Mouse (Mus musculus) bone marrow macrophage, adult 2 months (primary cell): Measurements from ENCODE around the gene Gnat1. TPM values are rescaled to one million over a fixed set of nuclear protein-coding genes. Genes with fewer than 3 reads are reported as not detected.

ENCODE experiments used
- H3K27ac ChIP-seq: 2 replicates; pipeline ENCODE4 v1.5.1; 2012; ENCODE audit warnings: low read depth, low read length; ENCODE audit not compliant: insufficient read depth
- H3K4me1 ChIP-seq: 2 replicates; pipeline ENCODE4 v1.6.1; 2012; ENCODE audit warnings: low read length; ENCODE audit not compliant: control insufficient read depth, insufficient read depth
- H3K4me3 ChIP-seq: 2 replicates; pipeline ENCODE4 v1.5.1; 2012; ENCODE audit warnings: mild to moderate bottlenecking, low read length, moderate library complexity; ENCODE audit not compliant: insufficient read depth
- CTCF ChIP-seq: IDR thresholded peaks from 2 replicates; pipeline ENCODE4 v1.5.1; 2012; ENCODE audit warnings: low read depth, mild to moderate bottlenecking, low read length, moderate library complexity
- POLR2A ChIP-seq: IDR thresholded peaks from 2 replicates; pipeline ENCODE4 v1.6.1; 2012; ENCODE audit warnings: mild to moderate bottlenecking, low read depth, low read length, borderline replicate concordance
- polyA plus RNA-seq: library from polyadenylated mRNA; stranded (reverse); fragments of >200 nt; gene quantifications from 2 replicates; pipeline ENCODE4 v1.2.4, GENCODE M21; 2012; ENCODE audit not compliant: missing spikeins, insufficient read depth, insufficient read length

The Gnat1 gene
- polyA plus RNA-seq, 1 experiment: not detected

- H3K4me1 ChIP-seq: no peaks in the 10 kb centered on the region
- H3K4me3 ChIP-seq: no peak overlapping the region
- H3K27ac ChIP-seq: no peak overlapping the region
- no peak for TF ChIP-seq POLR2A
- no peak for TF ChIP-seq CTCF
Measured at GRCm38 (mm10) chr9:107650708-107651481, 28.6 kb downstream of the Gnat1 start.

DNA sequence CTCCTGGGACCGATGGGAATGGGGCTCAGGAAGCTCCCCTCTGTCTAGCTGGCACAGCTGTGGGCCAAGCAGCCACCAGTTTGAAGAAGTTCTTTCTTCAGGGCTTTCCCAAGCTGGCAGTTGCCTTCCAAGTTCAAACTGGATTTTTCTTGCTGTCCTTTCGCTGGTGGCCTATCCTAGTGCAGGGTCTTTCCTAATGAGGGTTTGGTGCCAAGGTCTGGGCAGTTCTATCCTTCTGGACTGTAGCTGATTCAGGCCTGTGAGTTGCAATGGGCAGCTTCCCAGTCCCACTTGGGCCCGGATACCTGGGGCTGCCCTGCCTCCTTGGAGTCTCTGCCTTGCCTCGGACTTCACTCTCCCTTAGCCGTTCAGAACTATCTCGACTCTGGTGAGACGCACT lies 29.3 kb downstream of the Gnat1 start:
- H3K4me1 ChIP-seq: peaks cover 2% of the 10 kb centered on the region; the same call in 1 of the 2 replicates
- no peak overlapping the region for H3K27ac ChIP-seq
- TF ChIP-seq POLR2A: no peak
- no peak for TF ChIP-seq CTCF
- no peak overlapping the region for H3K4me3 ChIP-seq

DNA sequence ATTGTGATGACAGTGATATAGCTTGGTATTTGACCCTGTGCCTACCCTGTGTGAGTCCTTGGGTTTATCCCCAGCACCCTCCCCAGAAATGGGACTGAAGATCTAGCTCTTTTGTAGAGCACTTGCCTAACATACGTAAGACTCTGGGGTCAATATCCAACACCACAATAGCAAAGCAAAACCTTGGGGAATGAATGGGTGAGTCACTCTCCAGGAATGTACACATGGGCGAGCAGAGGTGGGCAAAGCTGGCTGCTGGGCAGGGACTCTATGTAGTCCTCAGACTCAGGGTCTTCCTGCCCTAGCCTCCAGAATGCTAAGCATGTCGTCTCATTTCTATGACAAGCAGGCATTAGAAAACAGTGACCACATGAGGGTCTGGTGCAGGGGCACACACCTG lies 30.7 kb downstream of the Gnat1 start:
- Histone ChIP-seq H3K4me3 (no peak overlapping the region), H3K4me1 (peaks cover 7% of the 10 kb centered on the region), H3K27ac (no peak overlapping the region)
- TF ChIP-seq CTCF (no peak), POLR2A (no peak)

- H3K4me1 ChIP-seq: peaks cover 11% of the 10 kb centered on the region
- no peak overlapping the region for H3K4me3 ChIP-seq
- TF ChIP-seq POLR2A: no peak
- TF ChIP-seq CTCF: no peak
- H3K27ac ChIP-seq: no peak overlapping the region
Measured at GRCm38 (mm10) chr9:107646975-107647374, 32.5 kb downstream of the Gnat1 start.

- Histone ChIP-seq H3K27ac (no peak overlapping the region), H3K4me3 (no peak overlapping the region), H3K4me1 (peaks cover 23% of the 10 kb centered on the region)
- TF ChIP-seq CTCF (peak; percentile 93), POLR2A (no peak)
Measured at GRCm38 (mm10) chr9:107645577-107645976, 33.9 kb downstream of the Gnat1 start.

DNA sequence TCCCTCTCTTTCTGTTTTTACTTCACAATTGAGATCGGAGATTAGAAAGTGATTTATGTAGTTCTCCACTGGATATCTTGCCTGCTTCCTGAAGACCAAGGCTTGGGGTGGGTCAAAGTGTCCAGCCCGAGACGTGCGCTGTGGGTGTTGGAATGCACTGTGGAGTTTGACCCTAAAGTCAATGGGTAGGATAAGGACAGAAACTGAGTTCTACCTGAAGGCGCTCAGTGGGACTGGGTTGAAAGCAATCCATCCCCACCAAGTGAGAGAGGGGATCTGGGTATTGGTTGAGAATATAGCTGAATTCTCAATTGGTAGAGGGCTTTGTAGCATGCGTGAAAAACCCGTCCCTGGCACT lies 34.4 kb downstream of the Gnat1 start:
- no peak for TF ChIP-seq POLR2A
- TF ChIP-seq CTCF: no peak
- peaks cover 23% of the 10 kb centered on the region for H3K4me1 ChIP-seq
- no peak overlapping the region for H3K4me3 ChIP-seq
- H3K27ac ChIP-seq: no peak overlapping the region

GRCm38 (mm10) chr9:107644495-107645152 lies 34.9 kb downstream of the Gnat1 start:
- H3K4me1 ChIP-seq: peaks cover 25% of the 10 kb centered on the region
- TF ChIP-seq CTCF (peak; percentile 70), POLR2A (no peak)
- H3K4me3 ChIP-seq: peak overlapping the region; percentile 61
- H3K27ac ChIP-seq: peak overlapping the region; percentile 8; the same call in 1 of the 2 replicates

GRCm38 (mm10) chr9:107643544-107644214 lies 35.8 kb downstream of the Gnat1 start:
- TF ChIP-seq CTCF (no peak), POLR2A (no peak)
- H3K4me3 ChIP-seq: no peak overlapping the region
- peaks cover 33% of the 10 kb centered on the region for H3K4me1 ChIP-seq
- no peak overlapping the region for H3K27ac ChIP-seq

- TF ChIP-seq POLR2A: no peak
- TF ChIP-seq CTCF: no peak
- Histone ChIP-seq H3K27ac (peak overlapping the region; percentile 90), H3K4me1 (peaks cover 33% of the 10 kb centered on the region), H3K4me3 (no peak overlapping the region)
Measured at GRCm38 (mm10) chr9:107641666-107642065, 37.8 kb downstream of the Gnat1 start.
